27 mouse cellular contexts compared by ENCODE assay signal in the genomic region with DNA sequence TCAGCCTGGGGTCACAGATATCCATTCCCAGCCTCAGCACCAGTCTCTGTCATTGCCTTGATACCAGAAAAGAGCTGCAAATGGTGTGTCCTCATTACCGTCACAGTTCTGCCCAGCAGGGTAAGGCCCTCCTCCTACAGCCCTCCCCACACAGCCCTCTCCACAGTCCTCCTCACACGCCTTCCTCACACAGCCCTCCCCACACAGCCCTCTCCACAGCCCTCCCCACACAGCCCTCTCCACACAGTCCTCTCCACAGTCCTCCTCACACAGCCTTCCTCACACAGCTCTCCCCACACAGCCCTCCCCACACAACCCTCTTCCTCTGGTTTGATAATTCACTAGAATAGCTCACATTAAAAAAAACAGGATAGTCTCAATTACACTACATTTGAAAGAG. TPM values are rescaled to one million over a fixed set of nuclear protein-coding genes. Genes with fewer than 3 reads are reported as not detected.
DNase-seq lines count a peak whose midpoint lies in the region; ATAC-seq and TF ChIP-seq lines count a peak whose summit lies in the region.
"Had no signal": no experiment of that assay in that cellular context is flagged by ENCODE, and none has a peak within 500 bp of the region (broad histone marks: within the 10 kb centered on the region; RNA-seq: fewer than 3 reads in every experiment).

No protein-coding gene starts in this region.

- intact Hi-C loops in heart, adult 2 months (cut with DNase I): no loop called here

- TF ChIP-seq POLR2A in heart, adult 2 months (IDR thresholded peaks at IDR 0.05; ENCODE audit: insufficient read depth, low read depth, low read length): no peak

- no peak for TF ChIP-seq EP300 in lung, postnatal 0 days (IDR thresholded peaks at IDR 0.05)
- no peak for TF ChIP-seq EP300 in heart, adult 2 months (IDR thresholded peaks at IDR 0.05; ENCODE audit: insufficient read depth, low read depth, low read length)

- H3K4me1 ChIP-seq in embryonic facial prominence, embryonic 11.5 days (ENCODE audit: control insufficient read depth, insufficient read depth, low read length): no peaks in the 10 kb centered on the region
- H3K4me1 ChIP-seq in embryonic facial prominence, embryonic 10.5 days: peaks cover 9% of the 10 kb centered on the region; the same call in 1 of the 2 replicates
- H3K4me1 ChIP-seq in kidney, postnatal 0 days (replicated peaks; ENCODE audit: insufficient read depth, low read length): no peaks in the 10 kb centered on the region
- no peaks in the 10 kb centered on the region for H3K4me1 ChIP-seq in lung, postnatal 0 days (ENCODE audit: insufficient read depth, low read depth, low read length)
- no peaks in the 10 kb centered on the region for H3K4me1 ChIP-seq in heart, adult 2 months (ENCODE audit: control insufficient read depth, insufficient read depth, low read length)
- H3K4me1 ChIP-seq: embryonic facial prominence, embryonic 13.5 days; forebrain, embryonic 12.5 days had no signal

- H3K27me3 ChIP-seq in embryonic facial prominence, embryonic 11.5 days (ENCODE audit: control insufficient read depth, insufficient read depth, low read length): no peaks in the 10 kb centered on the region
- H3K27me3 ChIP-seq in embryonic facial prominence, embryonic 10.5 days (replicated peaks; ENCODE audit: low read depth, poor library complexity, severe bottlenecking): no peaks in the 10 kb centered on the region; the same call in 1 of the 2 replicates
- H3K27me3 ChIP-seq in kidney, postnatal 0 days (ENCODE audit: insufficient read depth, low read length): no peaks in the 10 kb centered on the region
- H3K27me3 ChIP-seq in lung, postnatal 0 days (replicated peaks; ENCODE audit: insufficient read depth, low read length): no peaks in the 10 kb centered on the region
- H3K27me3 ChIP-seq in heart, adult 2 months (ENCODE audit: control insufficient read depth, insufficient read depth, low read length): no peaks in the 10 kb centered on the region
- H3K27me3 ChIP-seq: embryonic facial prominence, embryonic 13.5 days; heart, embryonic 12.5 days had no signal

- WGBS in embryonic facial prominence, embryonic 11.5 days: 27% methylated on average over 2 of the region's 2 CpGs
- 39% methylated on average over 2 of the region's 2 CpGs for WGBS in embryonic facial prominence, embryonic 10.5 days
- WGBS in kidney, postnatal 0 days: 38% methylated on average over 2 of the region's 2 CpGs
- 29% methylated on average over 2 of the region's 2 CpGs for WGBS in lung, postnatal 0 days
- WGBS in heart, adult 2 months: 51% methylated on average over 2 of the region's 2 CpGs

- no peak for TF ChIP-seq CTCF in kidney, postnatal 0 days (IDR thresholded peaks at IDR 0.05; ENCODE audit: low read depth)
- no peak for TF ChIP-seq CTCF in lung, postnatal 0 days (IDR thresholded peaks at IDR 0.05)
- TF ChIP-seq CTCF in heart, adult 2 months (IDR thresholded peaks at IDR 0.05): no peak

- H3K4me3 ChIP-seq in embryonic facial prominence, embryonic 11.5 days (ENCODE audit: low read depth, low read length): no peak overlapping the region
- no peak overlapping the region for H3K4me3 ChIP-seq in embryonic facial prominence, embryonic 10.5 days
- no peak overlapping the region for H3K4me3 ChIP-seq in kidney, postnatal 0 days (replicated peaks; ENCODE audit: low read depth, low read length)
- H3K4me3 ChIP-seq in lung, postnatal 0 days (ENCODE audit: low read depth, low read length): no peak overlapping the region
- no peak overlapping the region for H3K4me3 ChIP-seq in heart, adult 2 months
- H3K4me3 ChIP-seq: embryonic facial prominence, embryonic 13.5 days; forebrain, embryonic 12.5 days; heart, embryonic 12.5 days; hindbrain, embryonic 10.5 days had no signal

- H3K27ac ChIP-seq in embryonic facial prominence, embryonic 11.5 days (replicated peaks; ENCODE audit: low read depth, low read length): no peak overlapping the region
- H3K27ac ChIP-seq in embryonic facial prominence, embryonic 10.5 days (replicated peaks): no peak overlapping the region
- no peak overlapping the region for H3K27ac ChIP-seq in kidney, postnatal 0 days
- no peak overlapping the region for H3K27ac ChIP-seq in lung, postnatal 0 days (ENCODE audit: low read length)
- H3K27ac ChIP-seq in heart, adult 2 months: no peak overlapping the region
- H3K27ac ChIP-seq: embryonic facial prominence, embryonic 13.5 days; forebrain, embryonic 12.5 days; hindbrain, embryonic 10.5 days; hindbrain, embryonic 14.5 days had no signal

- no peak overlapping the region for H3K4me2 ChIP-seq in embryonic facial prominence, embryonic 11.5 days (ENCODE audit: low read depth, low read length)
- H3K4me2 ChIP-seq in kidney, postnatal 0 days (ENCODE audit: low read length): no peak overlapping the region
- H3K4me2 ChIP-seq in lung, postnatal 0 days (replicated peaks; ENCODE audit: low read depth, low read length): no peak overlapping the region
- H3K4me2 ChIP-seq: embryonic facial prominence, embryonic 13.5 days; forebrain, embryonic 12.5 days; heart, embryonic 12.5 days; hindbrain, embryonic 14.5 days had no signal

- no peaks in the 10 kb centered on the region for H3K79me2 ChIP-seq in heart, adult 2 months (replicated peaks; ENCODE audit: control insufficient read depth, insufficient read depth, low read length)

- no peaks in the 10 kb centered on the region for H3K36me3 ChIP-seq in embryonic facial prominence, embryonic 11.5 days (replicated peaks; ENCODE audit: control insufficient read depth, insufficient read depth, low read depth, low read length)
- H3K36me3 ChIP-seq in embryonic facial prominence, embryonic 10.5 days (replicated peaks): no peaks in the 10 kb centered on the region
- no peaks in the 10 kb centered on the region for H3K36me3 ChIP-seq in kidney, postnatal 0 days (ENCODE audit: insufficient read depth, low read length)
- H3K36me3 ChIP-seq in lung, postnatal 0 days (ENCODE audit: insufficient read depth, low read length): no peaks in the 10 kb centered on the region
- H3K36me3 ChIP-seq in heart, adult 2 months (ENCODE audit: control insufficient read depth, insufficient read depth, low read length): no peaks in the 10 kb centered on the region
- H3K36me3 ChIP-seq: embryonic facial prominence, embryonic 13.5 days; forebrain, embryonic 12.5 days; heart, embryonic 12.5 days; hindbrain, embryonic 10.5 days had no signal

- no peak overlapping the region for H3K9ac ChIP-seq in embryonic facial prominence, embryonic 11.5 days (replicated peaks; ENCODE audit: low read length)
- H3K9ac ChIP-seq in kidney, postnatal 0 days (ENCODE audit: low read depth, low read length): no peak overlapping the region
- no peak overlapping the region for H3K9ac ChIP-seq in lung, postnatal 0 days (replicated peaks; ENCODE audit: low read depth)
- H3K9ac ChIP-seq in heart, adult 2 months (ENCODE audit: low read depth, low read length): no peak overlapping the region
- H3K9ac ChIP-seq: embryonic facial prominence, embryonic 13.5 days; forebrain, embryonic 12.5 days; heart, embryonic 12.5 days; hindbrain, embryonic 14.5 days had no signal

- no peaks in the 10 kb centered on the region for H3K9me3 ChIP-seq in embryonic facial prominence, embryonic 11.5 days (replicated peaks; ENCODE audit: control insufficient read depth, low read length)
- H3K9me3 ChIP-seq in embryonic facial prominence, embryonic 10.5 days: no peaks in the 10 kb centered on the region
- H3K9me3 ChIP-seq in kidney, postnatal 0 days (replicated peaks; ENCODE audit: low read length): no peaks in the 10 kb centered on the region
- H3K9me3 ChIP-seq in lung, postnatal 0 days (ENCODE audit: low read length): no peaks in the 10 kb centered on the region
- H3K9me3 ChIP-seq: embryonic facial prominence, embryonic 13.5 days; forebrain, embryonic 12.5 days; heart, embryonic 12.5 days; hindbrain, embryonic 10.5 days had no signal

- peak; percentile 52; the same call in 1 of the 2 replicates for ATAC-seq in embryonic facial prominence, embryonic 11.5 days (replicated peaks; ENCODE audit: insufficient number of reproducible peaks, low FRiP score, low TSS enrichment, low read depth)
- peak; percentile 72 for ATAC-seq in kidney, postnatal 0 days (replicated peaks; ENCODE audit: low FRiP score, low read depth)
- peak; percentile 28; the same call in 1 of the 2 replicates for ATAC-seq in lung, postnatal 0 days
- ATAC-seq: forebrain, embryonic 16.5 days had no signal

- DNase-seq in embryonic facial prominence, embryonic 11.5 days (ENCODE audit: low spot score): no peak
- no peak for DNase-seq in embryonic facial prominence, embryonic 10.5 days (ENCODE audit: low spot score)
- DNase-seq in kidney, postnatal 0 days (ENCODE audit: low spot score): peak; percentile 43
- no peak for DNase-seq in kidney, adult 18-20 months
- no peak for DNase-seq in lung, postnatal 0 days (ENCODE audit: low spot score)
- DNase-seq in lung, postnatal 14 days: no peak
- no peak for DNase-seq in heart, adult 2 months
- DNase-seq: adrenal gland, postnatal 10 days; cerebellum, adult 11 months; cerebellum, adult 8-10 months; cerebellum, postnatal 14 days; embryo, embryonic 11 days; gastrocnemius, postnatal 14 days had no signal

RNA-seq across cellular contexts. Expression of a gene that starts 7.9 kb away (rescaled TPM):
- polyA plus RNA-seq in embryonic facial prominence, embryonic 11.5 days (2014; fragmentation: Nextera tagmentation; extraction: Ambion mirVana): 31.9 and 32.3 TPM in 2 replicates
- polyA plus RNA-seq in embryonic facial prominence, embryonic 10.5 days (2016; fragmentation: Nextera tagmentation; extraction: Ambion mirVana): 29.6 and 34.6 TPM in 2 replicates
- polyA plus RNA-seq in kidney, postnatal 0 days (2015; fragmentation: Nextera tagmentation; extraction: Ambion mirVana): 27.7 and 30.7 TPM in 2 replicates
- 16.6 and 17.2 TPM in 2 replicates for polyA plus RNA-seq in lung, postnatal 0 days (2015; fragmentation: Nextera tagmentation; extraction: Ambion mirVana)
- 10 to 100 TPM; 23.4 to 32.2 TPM for total RNA-seq in heart, adult 2 months (2021)
- polyA plus RNA-seq in heart, adult 2 months (2012; rRNA removed): 26.6 and 37.5 TPM in 2 replicates

RNA-seq across cellular contexts. Expression of a gene that starts 42.2 kb away (rescaled TPM):
- polyA plus RNA-seq in embryonic facial prominence, embryonic 11.5 days (2014; fragmentation: Nextera tagmentation; extraction: Ambion mirVana): not detected in 2 replicates
- polyA plus RNA-seq in embryonic facial prominence, embryonic 10.5 days (2016; fragmentation: Nextera tagmentation; extraction: Ambion mirVana): not detected in 2 replicates
- 0.16 TPM in 1 of 2 replicates, not detected in the other for polyA plus RNA-seq in kidney, postnatal 0 days (2015; fragmentation: Nextera tagmentation; extraction: Ambion mirVana)
- not detected in 2 replicates for polyA plus RNA-seq in lung, postnatal 0 days (2015; fragmentation: Nextera tagmentation; extraction: Ambion mirVana)
- not detected for total RNA-seq in heart, adult 2 months (2021)
- not detected in 2 replicates for polyA plus RNA-seq in heart, adult 2 months (2012; rRNA removed)
- total RNA-seq: adrenal gland, postnatal 4 days; common myeloid progenitor, adult 5-6 weeks; gastrocnemius, adult 18-20 months; gastrocnemius, postnatal 14 days; heart, adult 8-10 months; heart, postnatal 25 days; MEL had no signal
- polyA plus RNA-seq: embryonic facial prominence, embryonic 13.5 days; forebrain, embryonic 12.5 days; gonadal fat pad, adult 2 months; heart, embryonic 16.5 days had no signal

RNA-seq across cellular contexts. Expression of a gene that starts 49.6 kb away (rescaled TPM):
- 0.24 TPM in 1 of 2 replicates, not detected in the other for polyA plus RNA-seq in embryonic facial prominence, embryonic 11.5 days (2014; fragmentation: Nextera tagmentation; extraction: Ambion mirVana)
- 0.05 and 0.18 TPM in 2 replicates for polyA plus RNA-seq in embryonic facial prominence, embryonic 10.5 days (2016; fragmentation: Nextera tagmentation; extraction: Ambion mirVana)
- polyA plus RNA-seq in kidney, postnatal 0 days (2015; fragmentation: Nextera tagmentation; extraction: Ambion mirVana): 1.3 TPM in 2 replicates
- polyA plus RNA-seq in lung, postnatal 0 days (2015; fragmentation: Nextera tagmentation; extraction: Ambion mirVana): 4.7 and 7.1 TPM in 2 replicates
- 1 to 10 TPM; 3.5 to 3.8 TPM for total RNA-seq in heart, adult 2 months (2021)
- polyA plus RNA-seq in heart, adult 2 months (2012; rRNA removed): 2.3 and 4.7 TPM in 2 replicates
- total RNA-seq: common myeloid progenitor, adult 5-6 weeks; MEL had no signal
- polyA plus RNA-seq: forebrain, embryonic 12.5 days; heart, embryonic 12.5 days had no signal
